Mouse (Mus musculus) kidney, adult 11 months (tissue): ENCODE data around the gene Armc8.
"Not testable (repeated sequence)": the region's sequence is repeated elsewhere in the genome, so short reads cannot be mapped to it uniquely, and the experiment has no call there.

Experiments used
- DNase-seq: peaks from one replicate; pipeline ENCODE4 v3.0.0; 2022

Gene Armc8

DNA sequence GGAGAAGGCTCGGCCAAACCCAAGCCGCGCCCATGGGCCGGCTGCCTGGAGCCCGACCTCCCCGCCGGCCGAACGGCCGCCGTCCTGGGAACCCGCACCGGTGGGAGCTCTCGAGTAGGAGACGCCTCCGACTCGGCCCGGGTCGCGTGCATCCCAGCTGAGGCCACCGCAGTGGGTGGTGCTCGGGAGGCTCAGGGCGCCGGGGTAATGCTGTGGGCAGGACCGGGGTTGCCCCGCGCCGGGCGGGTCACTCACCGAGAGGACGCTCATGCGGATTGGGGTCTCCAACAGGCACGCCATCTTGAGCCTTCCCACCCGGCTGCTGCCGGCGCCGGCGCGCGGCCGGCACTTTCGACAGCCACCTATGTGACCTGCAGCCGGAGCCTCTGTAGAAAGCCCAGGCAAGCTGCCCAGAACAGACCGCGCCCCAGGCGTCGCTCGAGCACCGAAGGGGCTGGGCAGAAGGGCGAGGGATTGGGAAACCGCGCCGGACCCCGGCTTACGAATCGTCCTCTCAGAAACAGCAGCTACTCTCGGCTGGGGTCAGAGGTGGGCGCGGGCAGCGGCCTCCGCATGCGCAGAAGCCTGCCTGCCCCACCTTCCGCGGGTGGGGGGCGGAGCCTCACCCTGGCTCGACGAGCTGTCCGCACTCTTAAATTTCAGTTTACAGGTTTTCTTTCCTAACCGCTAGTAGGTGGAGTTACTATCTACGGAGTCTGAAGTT, at the start of gene Armc8:
TSS of gene Armc8 (minus strand) at position 553 of the 724 bp plus-strand sequence.
- DNase-seq = peak; percentile 94

DNA sequence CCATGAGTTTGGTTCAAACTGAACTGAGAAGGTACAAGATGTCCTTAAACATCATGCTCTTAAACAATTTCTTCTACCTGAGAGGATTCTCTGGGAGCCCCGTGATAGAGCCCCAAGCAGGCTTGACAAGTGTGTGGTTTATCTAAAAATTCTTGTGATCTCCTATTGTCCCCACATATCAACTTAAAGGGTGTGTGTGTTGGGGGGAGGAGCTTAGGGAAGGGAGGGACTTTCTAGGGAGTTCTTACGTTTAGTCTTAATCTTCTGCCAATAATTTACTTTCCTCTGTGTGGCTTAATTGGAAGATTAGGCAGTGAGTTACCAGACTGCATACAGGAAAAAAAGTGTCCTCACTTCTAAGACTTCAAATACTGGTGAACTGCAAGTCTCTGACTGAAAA, 43.5 kb upstream of the Armc8 start, which contains the start of gene A4gnt:
TSS of gene A4gnt (plus strand) at position 301 of the 400 bp plus-strand sequence.
- no peak for DNase-seq

DNA sequence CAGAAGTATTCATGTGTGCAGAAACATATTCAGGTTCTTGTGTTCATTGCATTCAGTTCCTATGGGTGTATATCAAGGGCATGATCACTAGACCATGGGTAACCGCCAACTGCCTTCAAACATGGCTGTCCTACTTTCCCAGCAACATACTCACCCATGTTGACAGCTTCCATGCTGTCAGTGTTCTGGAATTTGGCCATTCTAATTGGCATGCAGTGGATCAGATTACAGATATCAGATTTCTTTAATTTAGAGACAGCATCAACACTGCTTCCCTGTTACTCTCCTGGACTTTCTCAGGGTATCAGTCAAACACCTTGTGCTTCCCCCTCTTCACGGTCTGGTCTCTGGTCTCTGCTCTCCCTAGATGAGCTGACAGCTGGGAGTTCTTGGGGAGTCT, 34.9 kb upstream of the Armc8 start:
- no peak for DNase-seq

DNA sequence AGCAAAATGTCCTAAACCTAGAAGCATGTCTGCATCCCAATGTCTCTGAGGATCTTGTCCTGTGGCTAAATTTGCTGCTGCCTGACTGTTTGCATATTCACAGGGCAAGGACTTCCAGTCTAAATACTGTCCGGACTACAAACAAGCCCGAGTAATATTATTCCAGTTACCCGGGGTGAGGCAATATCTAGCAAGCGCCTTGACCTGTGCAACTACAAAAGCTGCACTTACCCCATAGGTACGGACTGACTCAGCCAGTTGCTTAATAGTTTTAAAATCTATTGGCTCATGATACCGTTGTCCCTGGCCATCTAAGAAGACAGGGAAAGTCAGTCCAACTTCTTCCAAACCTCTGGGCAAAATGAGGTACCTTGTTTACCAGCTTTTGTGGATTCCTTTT, 30.4 kb upstream of the Armc8 start:
- DNase-seq = not testable (repeated sequence)

DNA sequence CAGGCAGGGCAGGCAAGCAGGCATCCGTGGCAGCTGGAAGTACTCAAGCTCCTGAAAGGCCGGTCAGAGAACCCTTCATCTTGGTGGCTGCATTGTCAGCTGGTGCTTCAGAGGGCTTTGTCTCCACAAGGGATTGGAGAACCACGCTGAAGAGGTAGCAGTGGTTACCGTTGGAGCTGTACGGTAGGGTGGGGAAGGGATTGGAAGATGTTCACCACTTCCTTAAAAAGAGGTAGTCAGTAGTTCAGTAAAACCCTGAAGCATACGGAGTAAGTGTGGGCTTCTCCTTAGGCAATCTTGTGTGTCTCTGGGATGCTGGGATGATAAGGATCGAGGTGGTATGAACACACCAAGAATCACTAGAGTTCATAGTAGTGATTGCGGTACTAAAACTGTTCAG, 22.4 kb upstream of the Armc8 start:
- no peak for DNase-seq

DNA sequence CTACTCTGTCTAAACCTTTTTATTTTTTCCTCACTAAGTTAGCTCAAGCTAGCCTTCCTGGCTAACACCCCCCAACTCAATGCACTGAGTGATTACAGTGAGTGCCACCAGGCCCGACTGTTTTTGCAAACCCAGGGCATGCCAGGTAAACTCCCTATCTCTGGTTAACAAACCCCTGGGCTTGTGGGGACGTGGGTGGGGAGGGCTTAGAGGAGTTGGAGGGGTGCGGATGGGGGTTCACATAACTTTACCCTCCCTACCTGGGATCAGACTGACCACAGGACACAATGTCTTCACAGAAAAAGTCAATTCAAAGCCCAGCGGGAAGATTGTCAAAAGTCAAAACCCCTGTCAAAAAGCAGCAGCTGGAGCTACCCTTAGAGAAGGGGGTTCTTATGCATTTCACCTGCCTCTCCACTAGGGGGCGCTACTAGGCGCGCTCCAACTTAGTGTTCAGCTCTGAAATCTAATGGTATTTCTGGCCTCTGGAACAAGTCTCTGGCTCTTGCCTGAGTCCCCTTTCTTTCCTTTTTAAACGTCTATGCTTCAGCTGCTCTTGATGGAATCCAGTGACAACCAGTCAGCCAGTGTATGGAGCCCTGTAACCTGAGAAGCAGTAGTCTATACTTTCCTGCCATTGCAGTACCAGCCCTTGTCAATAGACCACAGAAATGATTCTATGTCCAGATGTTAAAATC, 19.0 kb upstream of the Armc8 start:
- peak; percentile 38 for DNase-seq

DNA sequence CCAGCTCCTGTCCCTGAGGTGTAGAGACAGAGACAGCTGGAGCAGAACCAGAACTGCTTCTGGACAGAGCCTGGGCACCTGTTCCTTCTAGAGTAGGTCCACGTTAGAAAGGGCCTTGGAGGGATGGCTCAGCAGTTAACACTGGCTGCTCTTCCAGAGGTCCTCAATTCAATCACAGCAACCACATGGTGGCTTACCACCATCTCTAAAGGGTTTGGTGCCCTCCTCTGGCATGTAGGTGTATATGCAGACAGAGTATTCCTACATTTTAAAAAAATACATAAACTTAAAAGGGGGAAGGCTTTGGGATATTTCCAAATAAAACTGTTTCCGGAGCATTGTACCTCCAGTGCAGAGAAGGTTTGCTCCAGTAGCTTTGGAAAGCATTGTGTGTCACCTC, 12.0 kb upstream of the Armc8 start:
- DNase-seq = no peak

DNA sequence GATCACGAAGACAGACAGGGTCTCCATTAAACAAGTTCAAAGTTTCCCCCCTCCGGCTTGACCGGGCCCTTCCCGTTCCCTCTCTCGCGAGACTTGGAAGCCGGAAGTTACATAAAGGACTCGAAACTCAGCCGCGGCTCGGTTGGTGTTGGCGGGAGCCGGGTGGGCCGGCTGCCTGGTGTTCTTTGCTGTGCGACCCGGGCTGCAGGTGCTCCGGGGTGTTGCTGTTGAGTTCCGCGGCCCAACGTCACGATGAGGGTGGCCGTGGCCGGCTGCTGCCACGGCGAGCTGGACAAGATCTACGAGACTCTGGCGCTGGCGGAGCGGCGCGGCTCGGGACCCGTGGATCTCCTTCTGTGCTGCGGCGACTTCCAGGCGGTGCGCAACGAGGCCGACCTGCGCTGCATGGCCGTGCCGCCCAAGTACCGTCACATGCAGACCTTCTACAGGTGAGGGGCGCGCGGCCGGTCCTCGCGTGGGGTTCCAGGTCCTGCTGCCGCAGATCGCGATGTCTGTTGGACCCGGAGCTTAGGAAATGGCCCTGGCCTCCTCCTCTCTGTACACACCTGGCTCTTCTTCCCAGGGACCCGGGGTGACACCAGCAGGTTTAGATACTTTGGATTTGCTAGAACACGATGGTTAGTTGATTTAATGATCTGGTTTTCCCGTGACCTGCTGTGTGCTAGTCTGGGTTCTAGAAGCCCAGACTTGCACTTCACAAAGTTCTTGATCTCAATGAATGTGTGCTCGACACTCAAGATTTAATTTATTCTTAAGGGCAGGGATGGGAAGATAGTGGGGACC, 7.2 kb upstream of the Armc8 start, which contains the start of gene Dbr1:
TSS of gene Dbr1 (plus strand) at position 123 of the 804 bp plus-strand sequence.
- DNase-seq = peak; percentile 90

DNA sequence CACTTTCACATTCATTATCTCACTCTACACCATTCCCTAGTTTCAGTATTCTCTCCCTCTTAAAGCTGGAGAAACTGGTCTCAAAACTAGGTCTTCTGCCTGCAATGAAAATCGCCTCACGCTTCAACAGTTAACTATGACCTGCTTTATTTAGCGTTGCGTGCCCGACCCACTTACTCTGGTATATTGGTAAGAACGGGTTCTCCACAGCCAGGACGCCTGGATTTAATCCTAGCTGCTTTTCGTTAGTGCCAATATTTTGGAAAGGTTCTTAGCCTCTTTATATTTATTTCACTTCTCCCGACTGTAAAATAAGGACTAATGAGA, 335 bp upstream of the Armc8 start:
- DNase-seq = no peak

DNA sequence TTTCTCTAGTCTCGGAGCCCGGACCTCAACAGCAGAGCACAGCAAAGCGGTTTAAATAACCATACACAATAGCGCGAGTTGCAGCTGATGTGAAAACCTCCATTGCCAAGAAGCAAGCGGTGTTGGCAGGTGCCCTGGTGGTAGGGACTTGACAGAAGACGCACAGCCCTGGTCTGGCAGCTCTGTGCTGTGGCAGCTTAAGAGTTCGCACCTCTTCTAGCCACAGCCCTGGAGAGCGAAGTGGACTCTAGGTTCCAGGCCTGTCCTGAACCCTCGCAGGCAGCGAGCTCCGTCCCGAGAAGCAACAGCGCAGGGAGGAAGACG, 714 bp downstream of the Armc8 start:
- DNase-seq = no peak

DNA sequence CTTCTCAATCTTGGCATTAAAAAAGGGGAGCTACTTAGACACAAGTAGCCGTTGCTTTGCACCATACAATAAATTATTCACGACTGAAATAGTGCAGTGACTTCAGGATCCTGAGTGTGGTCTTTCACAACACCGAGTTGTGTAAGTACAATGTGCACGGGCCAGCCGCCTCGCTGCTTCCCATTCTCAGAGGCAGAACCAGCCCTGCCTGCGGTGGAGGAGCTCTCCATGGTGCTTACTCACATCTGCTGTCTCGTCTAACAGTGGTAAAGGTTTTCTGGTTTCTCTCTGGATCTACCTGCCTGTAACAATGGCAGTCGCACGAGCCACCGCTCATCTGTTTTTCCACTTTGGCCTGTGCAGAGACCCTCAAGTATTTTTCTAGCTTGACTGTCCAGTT, 5.0 kb downstream of the Armc8 start:
- peak; percentile 54 for DNase-seq

DNA sequence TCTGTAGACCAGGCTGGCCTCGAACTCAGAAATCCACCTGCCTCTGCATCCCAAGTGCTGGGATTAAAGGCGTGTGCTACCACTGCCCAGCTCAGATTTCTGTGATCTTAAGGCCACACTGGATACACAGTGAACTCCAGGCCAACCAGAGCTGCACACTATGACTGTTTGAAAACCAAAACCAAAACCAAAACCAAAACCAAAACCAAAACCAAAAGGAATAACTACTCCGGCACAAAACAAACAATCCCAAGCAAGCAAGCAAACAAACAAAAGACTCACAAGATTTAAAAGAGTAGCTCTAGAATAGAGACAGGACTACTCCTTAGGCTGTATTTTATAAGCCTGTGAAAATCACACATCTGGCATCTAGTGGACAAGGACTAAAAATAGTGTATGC, 8.3 kb downstream of the Armc8 start:
- no peak for DNase-seq

DNA sequence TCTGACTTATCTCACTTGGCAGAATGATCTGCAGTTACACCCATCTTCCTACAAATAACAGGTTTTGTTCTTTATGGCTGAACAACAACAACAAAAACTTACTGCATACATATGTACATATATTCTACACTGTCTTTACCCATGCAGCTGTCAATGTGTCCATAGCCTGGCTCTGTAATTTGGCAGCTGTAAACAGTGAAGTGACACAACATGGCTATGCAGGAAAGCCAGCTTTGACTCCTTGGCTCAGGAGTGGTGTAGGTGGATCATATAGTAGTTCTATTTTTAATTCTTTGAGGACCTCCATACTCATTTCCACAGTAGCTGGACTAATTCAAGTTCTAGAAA, 9.2 kb downstream of the Armc8 start:
- no peak for DNase-seq

DNA sequence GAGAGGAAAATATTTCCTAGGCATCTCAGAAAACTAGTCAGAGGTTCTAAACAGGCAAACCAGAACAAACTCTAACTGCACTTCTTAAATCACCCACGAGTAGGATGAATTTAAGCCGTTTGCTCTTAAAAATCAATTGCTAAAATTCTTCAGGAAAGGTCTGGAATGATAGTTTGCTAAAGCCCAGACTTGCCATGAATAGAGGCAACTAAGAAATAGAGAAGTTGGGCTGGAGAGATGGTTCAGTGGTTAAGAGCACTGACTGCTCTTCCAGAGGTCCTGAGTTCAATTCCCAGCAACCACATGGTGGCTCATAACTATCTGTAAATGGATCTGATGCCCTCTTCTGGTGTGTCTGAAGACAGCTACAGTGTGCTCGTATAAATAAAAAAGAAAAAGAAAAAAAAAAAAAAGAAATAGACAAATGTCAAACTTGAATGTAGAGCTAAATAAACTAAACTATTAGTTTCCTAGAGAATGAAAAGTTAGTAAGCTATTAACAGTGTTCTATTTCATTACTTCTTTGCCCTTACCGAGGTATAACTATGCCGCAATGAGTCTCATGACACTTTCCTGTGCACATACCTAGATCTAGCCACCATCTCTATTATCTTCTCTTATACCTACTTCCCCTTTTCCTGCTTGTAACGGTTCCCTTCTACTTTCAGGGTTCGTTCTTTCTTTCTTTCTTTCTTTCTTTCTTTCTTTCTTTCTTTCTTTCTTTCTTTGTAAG, 9.7 kb downstream of the Armc8 start:
- DNase-seq = no peak

DNA sequence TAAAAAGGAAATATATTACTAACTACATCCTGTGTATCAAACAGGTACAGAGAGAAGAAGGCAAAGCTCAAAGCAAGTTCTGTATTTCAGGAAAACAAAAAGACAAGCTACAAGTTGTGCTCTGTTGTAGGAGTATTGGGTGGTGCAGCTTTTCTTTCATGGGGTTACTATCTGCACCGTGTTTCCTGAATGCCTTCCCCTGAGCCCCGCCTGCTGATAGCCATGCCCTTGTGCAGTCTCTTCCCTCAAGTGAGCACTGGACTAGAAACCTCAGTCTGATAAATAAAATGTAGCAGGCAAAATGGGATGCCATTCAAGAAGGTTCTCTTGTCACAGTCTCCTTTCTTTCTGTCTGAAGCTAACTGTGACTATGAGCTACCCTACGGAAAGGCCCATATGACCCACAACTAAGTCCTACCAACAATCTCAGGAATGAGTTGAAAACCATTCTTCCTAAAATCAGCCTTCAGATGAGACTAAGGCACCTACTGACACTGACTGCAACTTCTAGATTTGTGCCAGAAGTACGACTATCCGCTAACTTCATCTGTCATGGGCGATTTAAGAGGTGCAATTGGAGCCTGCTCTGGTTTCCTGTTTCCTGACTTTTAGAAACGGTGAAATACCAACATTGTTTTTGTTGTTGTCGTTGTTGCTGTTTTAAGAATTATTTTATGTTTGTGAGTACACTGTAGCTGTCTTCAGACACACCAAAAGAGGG, 11.0 kb downstream of the Armc8 start:
- DNase-seq = no peak

DNA sequence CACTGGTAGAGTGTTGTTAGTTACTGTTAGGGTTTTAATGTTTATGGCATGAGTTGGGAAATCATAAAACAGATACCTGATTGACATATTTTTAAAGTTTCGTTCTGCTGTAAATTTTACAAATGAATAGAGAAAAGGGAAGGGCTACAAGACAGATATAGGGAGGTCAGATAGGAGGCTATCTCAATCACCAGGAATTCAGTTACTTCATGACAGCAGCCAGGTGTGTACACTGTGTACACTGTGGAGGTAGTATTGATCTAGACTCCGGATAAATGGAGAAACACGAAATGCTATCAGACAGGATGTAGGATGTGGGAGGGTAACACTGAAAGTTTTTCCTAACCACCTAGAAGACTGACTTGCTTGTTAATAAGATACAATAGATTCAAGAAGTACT, 13.4 kb downstream of the Armc8 start:
- DNase-seq = no peak

DNA sequence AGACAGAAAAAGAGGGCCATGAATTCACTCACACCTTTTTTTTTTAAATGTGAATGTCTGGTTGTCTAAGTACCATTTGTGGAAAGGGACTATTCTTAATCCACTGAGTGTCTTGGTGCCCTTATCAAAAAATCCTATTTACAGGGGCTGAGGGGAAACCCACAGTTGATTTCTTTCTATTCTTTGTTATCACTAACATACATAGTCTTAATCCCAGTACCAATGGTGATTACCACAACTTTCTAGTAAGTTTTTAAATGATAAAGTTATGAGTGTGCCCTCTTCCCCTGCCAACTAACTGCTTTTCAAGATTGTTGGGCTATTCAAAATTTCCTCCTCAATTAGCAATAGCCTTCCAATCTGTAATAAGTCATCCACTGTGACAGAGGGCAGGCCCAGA, 14.6 kb downstream of the Armc8 start:
- DNase-seq = no peak

DNA sequence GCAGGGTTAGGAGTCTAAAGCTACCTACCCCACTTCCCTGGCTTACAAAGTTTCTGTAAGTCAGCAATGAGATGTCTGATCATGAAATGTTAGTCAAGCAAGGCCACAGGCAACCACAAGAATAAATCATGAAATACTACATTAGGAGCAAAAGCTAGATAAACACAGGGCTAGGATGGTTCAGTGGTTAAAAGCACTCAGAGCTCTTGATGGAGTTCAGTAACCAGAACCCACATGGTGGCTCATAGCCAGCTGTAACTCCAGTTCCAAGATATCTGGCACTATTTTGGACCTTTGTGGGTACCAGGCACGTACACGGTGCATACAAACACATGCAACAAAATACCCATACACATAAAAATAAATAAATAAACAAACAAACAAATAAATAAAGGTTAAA, 15.7 kb downstream of the Armc8 start:
- DNase-seq = no peak

DNA sequence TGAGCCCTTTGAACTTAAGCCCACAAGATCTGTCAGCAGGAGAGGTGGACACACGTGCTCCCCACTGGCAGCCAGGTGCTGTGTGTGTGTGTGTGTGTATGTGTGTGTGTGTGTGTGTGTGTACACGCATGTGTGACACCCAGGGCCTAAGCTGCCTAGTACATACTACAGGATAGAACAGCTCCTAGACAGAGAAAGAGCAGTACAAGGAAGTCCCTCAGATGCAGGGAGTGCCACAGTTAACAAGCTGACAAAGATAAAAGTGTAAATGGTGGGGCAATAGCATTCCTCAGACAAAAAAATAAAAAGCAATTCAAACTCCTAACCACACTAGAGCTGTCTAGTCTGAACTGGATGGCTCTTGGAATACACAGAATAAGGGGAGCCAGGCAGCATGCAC, 16.6 kb downstream of the Armc8 start:
- no peak for DNase-seq

DNA sequence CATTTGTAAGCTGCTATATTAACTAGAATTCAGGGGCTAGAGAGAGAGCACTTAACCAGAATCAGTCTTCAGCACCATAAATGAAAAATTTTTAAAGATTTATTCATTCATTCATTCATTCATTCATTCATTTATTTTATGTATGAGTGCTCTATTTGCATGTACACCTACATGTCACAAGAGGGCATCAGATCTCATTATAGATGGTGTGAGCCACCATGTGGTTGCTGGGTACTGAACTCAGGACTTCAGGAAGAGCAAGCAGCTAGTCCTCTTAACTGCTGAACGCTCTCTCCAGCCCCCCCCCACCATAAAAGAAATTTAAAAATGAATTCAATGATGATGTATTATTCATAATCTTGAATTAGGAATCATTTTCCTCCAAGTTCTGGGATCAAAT, 22.4 kb downstream of the Armc8 start:
- no peak for DNase-seq

DNA sequence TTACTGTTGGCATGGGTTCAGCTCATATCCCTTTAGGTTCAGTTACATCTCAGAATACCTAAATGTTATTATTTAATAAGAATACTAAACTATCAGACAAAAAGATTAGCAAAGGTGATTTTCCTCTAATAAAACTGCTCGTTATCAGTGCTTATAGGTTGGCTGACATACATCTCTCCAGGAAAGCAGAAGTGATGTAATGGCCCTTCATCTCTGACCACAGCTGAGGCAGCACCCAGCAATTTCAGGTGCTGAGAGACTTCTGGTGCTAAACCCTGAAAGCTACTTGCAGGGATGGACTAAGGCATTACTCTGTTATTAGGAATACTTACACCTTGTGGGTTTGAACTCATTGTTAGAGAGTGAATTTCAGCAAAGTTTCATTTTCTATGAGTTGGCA, 36.8 kb downstream of the Armc8 start:
- DNase-seq = no peak

DNA sequence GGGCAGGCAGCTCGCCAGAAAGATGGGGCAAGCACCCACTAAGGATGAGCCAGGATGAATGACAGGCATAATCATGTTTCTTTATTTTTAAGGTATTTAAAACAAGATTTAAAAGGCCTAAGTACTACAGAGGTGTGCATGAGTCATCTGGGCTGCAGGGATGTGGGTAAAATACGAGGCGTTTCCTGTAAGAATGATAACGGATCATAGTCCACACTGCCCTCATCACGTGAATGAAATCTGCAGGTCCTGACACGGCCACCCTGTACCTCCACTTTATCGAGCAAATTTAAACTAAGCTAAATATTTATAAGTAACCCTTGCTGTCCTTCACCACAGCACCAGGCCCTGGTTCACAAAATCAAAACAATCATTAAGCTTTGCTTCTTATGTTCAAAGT, 62.8 kb downstream of the Armc8 start:
- no peak for DNase-seq

DNA sequence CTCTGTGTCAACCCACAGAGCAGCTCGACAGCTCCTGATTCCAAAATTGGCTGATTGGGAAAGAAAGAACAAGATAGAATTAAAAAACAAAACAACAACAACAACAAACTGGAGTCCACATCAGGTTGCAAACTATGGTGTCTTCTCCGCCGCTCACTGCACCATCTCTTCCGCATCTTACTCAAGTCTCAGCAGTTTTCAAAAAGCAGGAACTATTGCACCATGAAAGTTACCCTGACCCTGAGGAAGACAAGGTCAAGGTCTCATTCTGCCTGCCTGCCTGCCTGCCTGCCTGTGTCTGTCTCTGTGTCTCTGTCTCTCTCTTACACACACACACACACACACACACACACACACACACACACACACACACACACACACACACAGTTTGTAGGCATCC, 69.4 kb downstream of the Armc8 start:
- DNase-seq = no peak
